Mouse (Mus musculus): ENCODE results near the gene Camkmt.

Gene Camkmt

GRCm38 (mm10) chr17:85170541-85171255, 80.3 kb downstream of the Camkmt start:
- peak in 1 of 2 experiments; percentile 18 for DNase-seq (ENCODE audit: low spot score in 2 of 2)

- DNase-seq (ENCODE audit: low spot score in 2 of 2) = no peak
Measured at GRCm38 (mm10) chr17:85171951-85172350, 81.6 kb downstream of the Camkmt start.

- no peak for DNase-seq (ENCODE audit: low spot score in 2 of 2)
Measured at GRCm38 (mm10) chr17:85177231-85177630, 86.9 kb downstream of the Camkmt start.

- DNase-seq (ENCODE audit: low spot score in 2 of 2) = no peak
Measured at GRCm38 (mm10) chr17:85180471-85181060, 90.2 kb downstream of the Camkmt start.

GRCm38 (mm10) chr17:85189227-85190127, 99.1 kb downstream of the Camkmt start:
- peak; percentile 69 to 71 for DNase-seq (ENCODE audit: low spot score in 2 of 2)

- DNase-seq (ENCODE audit: low spot score in 2 of 2) = no peak
Measured at GRCm38 (mm10) chr17:85190128-85190435, 99.7 kb downstream of the Camkmt start.

- DNase-seq (ENCODE audit: low spot score in 2 of 2) = no peak
Measured at GRCm38 (mm10) chr17:85193294-85193693, 102.9 kb downstream of the Camkmt start.

- DNase-seq (ENCODE audit: low spot score in 2 of 2) = no peak
Measured at GRCm38 (mm10) chr17:85198781-85199180, 108.4 kb downstream of the Camkmt start.

GRCm38 (mm10) chr17:85199321-85199720, 109.0 kb downstream of the Camkmt start:
- no peak for DNase-seq (ENCODE audit: low spot score in 2 of 2)

- peak; percentile 7 to 16 for DNase-seq (ENCODE audit: low spot score in 2 of 2)
Measured at GRCm38 (mm10) chr17:85218054-85218453, 127.7 kb downstream of the Camkmt start.

- no peak for DNase-seq (ENCODE audit: low spot score in 2 of 2)
Measured at GRCm38 (mm10) chr17:85242109-85242508, 151.8 kb downstream of the Camkmt start.

- DNase-seq (ENCODE audit: low spot score in 2 of 2) = no peak
Measured at GRCm38 (mm10) chr17:85248962-85249361, 158.6 kb downstream of the Camkmt start.

GRCm38 (mm10) chr17:85249744-85250143, 159.4 kb downstream of the Camkmt start:
- no peak for DNase-seq (ENCODE audit: low spot score in 2 of 2)

GRCm38 (mm10) chr17:85256930-85257329, 166.6 kb downstream of the Camkmt start:
- DNase-seq (ENCODE audit: low spot score in 2 of 2) = no peak

GRCm38 (mm10) chr17:85257348-85257747, 167.0 kb downstream of the Camkmt start:
- no peak for DNase-seq (ENCODE audit: low spot score in 2 of 2)

GRCm38 (mm10) chr17:85258703-85259341, 168.5 kb downstream of the Camkmt start:
- DNase-seq (ENCODE audit: low spot score in 2 of 2) = no peak

- DNase-seq (ENCODE audit: low spot score in 2 of 2) = no peak
Measured at GRCm38 (mm10) chr17:85266831-85267422, 176.6 kb downstream of the Camkmt start.

- no peak for DNase-seq (ENCODE audit: low spot score in 2 of 2)
Measured at GRCm38 (mm10) chr17:85271466-85272175, 181.3 kb downstream of the Camkmt start.

- DNase-seq (ENCODE audit: low spot score in 2 of 2) = no peak
Measured at GRCm38 (mm10) chr17:85279720-85280119, 189.4 kb downstream of the Camkmt start.

- no peak for DNase-seq (ENCODE audit: low spot score in 2 of 2)
Measured at GRCm38 (mm10) chr17:85282447-85282846, 192.1 kb downstream of the Camkmt start.

- no peak for DNase-seq (ENCODE audit: low spot score in 2 of 2)
Measured at GRCm38 (mm10) chr17:85291154-85291553, 200.8 kb downstream of the Camkmt start.

All from spleen, postnatal 36 days (tissue).